Mouse (Mus musculus) cerebellum, adult 2 months (tissue): ENCODE results near the gene Galnt17.

ENCODE experiments used
- CTCF ChIP-seq: fragments of 200-500 bp; IDR thresholded peaks from 2 replicates; pipeline ENCODE4 v1.5.1; 2011; ENCODE audit warnings: low read depth, mild to moderate bottlenecking, control low read depth, low read length, moderate library complexity, borderline replicate concordance; ENCODE audit not compliant: insufficient read depth
- POLR2A ChIP-seq: fragments of 200-500 bp; IDR thresholded peaks from 2 replicates; pipeline ENCODE4 v1.6.1; 2011; ENCODE audit warnings: low read length, control low read depth, borderline replicate concordance; ENCODE audit not compliant: insufficient read depth

- no peak for TF ChIP-seq POLR2A
- no peak for TF ChIP-seq CTCF
Observed at GRCm38 (mm10) chr5:131305223-131305622, 3.1 kb downstream of the Galnt17 start.
